Mouse (Mus musculus) bone marrow, adult 2 months (tissue): ENCODE measurements around the gene Phgr1.

Experiments used
- CTCF ChIP-seq: fragments of 200-500 bp; IDR thresholded peaks from 2 replicates; pipeline ENCODE4 v1.5.1; 2011; ENCODE audit warnings: low read length, control low read depth; ENCODE audit not compliant: control insufficient read depth, insufficient read depth
- POLR2A ChIP-seq: fragments of 200-500 bp; IDR thresholded peaks from 2 replicates; pipeline ENCODE4 v1.6.1; 2011; ENCODE audit warnings: low read depth, mild to moderate bottlenecking, control low read depth, low read length, borderline replicate concordance; ENCODE audit not compliant: control insufficient read depth

DNA sequence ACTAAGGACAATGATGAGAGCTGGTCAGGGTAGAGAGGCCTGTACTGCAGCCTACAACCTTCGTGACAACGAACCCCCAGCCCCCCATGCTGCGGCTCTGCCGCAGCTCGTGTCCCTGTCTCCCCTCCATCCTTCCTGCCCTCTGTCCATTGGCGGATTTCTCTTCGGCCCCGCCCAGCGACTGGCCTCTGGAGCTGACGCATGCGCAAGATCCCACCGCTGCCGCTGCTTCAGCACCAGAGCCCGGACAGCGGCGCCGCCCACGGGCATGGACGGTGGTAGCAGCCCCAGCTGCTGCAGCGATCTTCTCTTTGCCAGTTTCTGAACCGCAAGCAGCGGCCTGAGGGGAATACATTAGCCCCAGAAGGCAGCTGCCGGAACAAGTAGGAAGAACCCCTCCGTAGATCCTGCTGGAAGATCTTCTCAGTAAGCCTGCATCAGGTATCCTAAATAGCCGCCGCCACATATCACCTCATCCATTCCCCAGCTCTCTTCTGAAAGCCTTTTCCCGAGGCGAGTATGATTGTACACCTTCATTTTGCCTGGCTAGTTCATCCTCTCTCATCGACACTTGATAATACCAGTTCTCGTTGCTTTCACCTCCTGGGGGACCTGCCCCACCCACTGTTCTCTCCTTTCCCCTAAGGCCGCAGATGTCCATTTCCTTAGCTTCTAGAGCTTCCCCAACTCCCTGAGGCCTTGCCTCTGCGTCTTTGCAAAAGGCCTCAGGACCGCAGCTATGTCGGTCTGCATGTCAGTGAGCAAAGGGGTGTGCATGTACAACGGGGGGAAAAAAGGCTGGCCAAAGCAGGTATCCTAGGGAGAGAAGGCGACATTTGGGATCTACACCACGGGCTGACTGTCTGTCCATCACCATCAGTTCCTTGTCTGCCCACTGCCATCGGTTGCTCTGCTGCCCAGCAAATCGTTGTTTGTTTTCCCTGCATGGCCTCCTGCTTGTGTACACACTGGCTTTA lies 7.2 kb downstream of the Phgr1 start, which contains the start of gene Disp2:
- TF ChIP-seq POLR2A = no peak; the same call in 1 of the 2 replicates
- TF ChIP-seq CTCF = no peak
